Mouse (Mus musculus) hindbrain, embryonic 16.5 days (tissue): ENCODE results near the gene Vasp. TPM values are rescaled to one million over a fixed set of nuclear protein-coding genes. Genes with fewer than 3 reads are reported as not detected.

Source experiments
- polyA plus RNA-seq: library from polyadenylated mRNA; unstranded; fragments of >200 nt; fragmentation: Nextera tagmentation; extraction: Ambion mirVana; gene quantifications from 2 replicates; pipeline ENCODE4 v1.2.1, GENCODE M21; 2015

The Vasp gene
- polyA plus RNA-seq, 1 experiment from 2014 or later = 39.9 TPM

Other genes starting within 250 kb of the Vasp start
- not detected in 2 replicates for gene Foxa3, start 248.3 kb downstream of the Vasp start, polyA plus RNA-seq
- gene Sympk, start 247.4 kb downstream of the Vasp start, polyA plus RNA-seq = 24.1 and 27.5 TPM in 2 replicates
- gene Rsph6a, start 217.1 kb downstream of the Vasp start, polyA plus RNA-seq = 0.17 and 0.40 TPM in 2 replicates
- gene Dmwd, start 195.6 kb downstream of the Vasp start, polyA plus RNA-seq = 29.1 and 30.0 TPM in 2 replicates
- gene Dmpk, start 188.0 kb downstream of the Vasp start, polyA plus RNA-seq = 8.0 and 12.3 TPM in 2 replicates
- gene Six5, start 177.2 kb downstream of the Vasp start, polyA plus RNA-seq = 1.9 and 2.9 TPM in 2 replicates
- gene Gm4969, start 153.4 kb downstream of the Vasp start, polyA plus RNA-seq = 7.0 and 8.8 TPM in 2 replicates
- gene Fbxo46, start 152.0 kb downstream of the Vasp start, polyA plus RNA-seq = 16.4 and 17.7 TPM in 2 replicates
- 24.0 and 26.3 TPM in 2 replicates for gene Qpctl, start 122.5 kb downstream of the Vasp start, polyA plus RNA-seq
- 107 and 110 TPM in 2 replicates for gene Snrpd2, start 122.1 kb downstream of the Vasp start, polyA plus RNA-seq
- gene Gipr, start 105.7 kb downstream of the Vasp start, polyA plus RNA-seq = 2.0 and 2.9 TPM in 2 replicates
- 9.4 and 12.3 TPM in 2 replicates for gene Eml2, start 95.4 kb downstream of the Vasp start, polyA plus RNA-seq
- 3.1 and 4.4 TPM in 2 replicates for gene Gpr4, start 59.3 kb downstream of the Vasp start, polyA plus RNA-seq
- 39.9 and 41.5 TPM in 2 replicates for gene Opa3, start 43.5 kb downstream of the Vasp start, polyA plus RNA-seq
- gene Ppm1n, start 8.2 kb upstream of the Vasp start, polyA plus RNA-seq = 0.79 and 1.5 TPM in 2 replicates
- gene Rtn2, start 10.8 kb upstream of the Vasp start, polyA plus RNA-seq = 124 and 126 TPM in 2 replicates
- 0.06 and 0.10 TPM in 2 replicates for gene Fosb, start 38.2 kb upstream of the Vasp start, polyA plus RNA-seq
- gene Ercc1, start 73.0 kb upstream of the Vasp start, polyA plus RNA-seq = 80.6 and 87.2 TPM in 2 replicates
- gene Cd3eap, start 87.7 kb upstream of the Vasp start, polyA plus RNA-seq = 23.1 and 23.6 TPM in 2 replicates
- gene Ppp1r13l, start 87.9 kb upstream of the Vasp start, polyA plus RNA-seq = 1.5 and 1.9 TPM in 2 replicates
- gene Ercc2, start 110.2 kb upstream of the Vasp start, polyA plus RNA-seq = 22.6 and 25.1 TPM in 2 replicates
- 2.2 and 2.5 TPM in 2 replicates for gene Klc3, start 132.3 kb upstream of the Vasp start, polyA plus RNA-seq
- gene Ckm, start 133.0 kb upstream of the Vasp start, polyA plus RNA-seq = 0.64 and 47.3 TPM in 2 replicates
- gene Mark4, start 187.0 kb upstream of the Vasp start, polyA plus RNA-seq = 13.5 and 15.9 TPM in 2 replicates
- 0.97 and 1.5 TPM in 2 replicates for gene Exoc3l2, start 191.5 kb upstream of the Vasp start, polyA plus RNA-seq
- gene Bloc1s3, start 236.6 kb upstream of the Vasp start, polyA plus RNA-seq = 3.5 and 4.2 TPM in 2 replicates
- gene Trappc6a, start 236.6 kb upstream of the Vasp start, polyA plus RNA-seq = 36.3 and 37.1 TPM in 2 replicates
- 0.99 and 2.3 TPM in 2 replicates for gene Nkpd1, start 246.0 kb upstream of the Vasp start, polyA plus RNA-seq